Mouse (Mus musculus): Measurements from ENCODE around the gene Tmem45a.
A peak's percentile ranks its signal among the peaks of the same experiment; 100 is the strongest.

The Tmem45a gene

GRCm38 (mm10) chr16:56798873-56799272 is 87.1 kb downstream of the Tmem45a start:
- DNase-seq (ENCODE audit: low read depth, low spot score): no peak

GRCm38 (mm10) chr16:56795481-56796139 is 90.4 kb downstream of the Tmem45a start, which contains the start of gene Adgrg7:
Adgrg7 (minus strand) TSS chr16:56795855.
- no peak for DNase-seq (ENCODE audit: low read depth, low spot score)

- no peak for DNase-seq (ENCODE audit: low read depth, low spot score)
These were observed 91.4 kb downstream of the Tmem45a start for GRCm38 (mm10) chr16:56794383-56795144.

GRCm38 (mm10) chr16:56793778-56794177 is 92.2 kb downstream of the Tmem45a start:
- DNase-seq (ENCODE audit: low read depth, low spot score): no peak

- DNase-seq (ENCODE audit: low read depth, low spot score): no peak
These were observed 100.0 kb downstream of the Tmem45a start for GRCm38 (mm10) chr16:56785943-56786342.

- DNase-seq (ENCODE audit: low read depth, low spot score): peak; percentile 33
These were observed 114.5 kb downstream of the Tmem45a start for GRCm38 (mm10) chr16:56771163-56772105.
